Mouse (Mus musculus): ENCODE measurements around the gene Adsl. TPM values are rescaled to one million over a fixed set of nuclear protein-coding genes. Genes with fewer than 3 reads are reported as not detected.
"Not testable (repeated sequence)": the region's sequence is repeated elsewhere in the genome, so short reads cannot be mapped to it uniquely, and the experiment has no call there.

The Adsl gene
- polyA plus RNA-seq (2015; fragmentation: Nextera tagmentation; extraction: Ambion mirVana): 99.8 and 102 TPM in 2 replicates

DNA sequence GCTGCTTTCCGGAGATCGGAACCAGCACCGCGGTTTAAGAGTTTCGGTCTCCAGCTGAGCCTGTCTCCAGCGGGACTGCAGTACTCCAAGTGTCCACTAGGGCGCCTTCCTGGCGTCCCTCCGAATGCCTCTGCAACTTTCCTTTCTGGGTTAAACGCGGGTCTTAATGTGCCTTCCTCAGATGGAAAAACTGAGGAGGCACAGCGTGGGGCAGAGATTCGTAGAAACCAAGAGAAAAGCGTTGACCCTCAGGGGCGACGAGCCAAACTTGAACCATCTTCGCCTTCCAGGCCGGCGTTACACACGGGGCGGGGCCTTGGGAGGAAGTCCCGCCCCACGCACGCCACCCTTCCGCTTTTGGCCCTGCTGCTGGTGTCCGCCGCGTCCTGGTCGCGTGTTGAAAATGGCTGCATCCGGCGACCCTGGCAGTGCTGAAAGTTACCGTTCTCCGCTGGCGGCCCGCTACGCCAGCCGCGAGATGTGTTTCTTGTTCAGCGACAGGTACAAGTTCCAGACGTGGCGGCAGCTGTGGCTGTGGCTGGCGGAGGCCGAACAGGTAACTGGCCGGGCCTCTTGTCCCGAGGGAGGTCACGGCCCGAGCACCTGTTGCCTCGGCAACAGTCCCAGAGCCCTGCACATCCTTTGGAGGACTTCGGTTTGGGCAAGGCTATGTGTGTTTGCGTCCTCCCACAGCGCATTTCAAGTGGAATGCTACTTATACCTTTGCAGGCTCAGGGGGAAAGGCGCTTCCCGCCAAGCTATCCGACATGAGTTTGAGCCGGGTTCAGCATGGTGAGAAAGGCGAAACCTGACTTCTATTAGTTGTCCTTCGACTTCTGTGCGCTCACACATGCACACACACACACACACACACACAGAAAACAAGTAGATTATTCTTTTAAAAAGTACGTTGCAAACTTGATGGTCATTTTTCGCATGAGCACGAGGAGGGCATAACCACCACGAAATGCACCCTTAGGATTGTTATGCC is at the start of gene Adsl:
Adsl (plus strand) TSS at position 346 of the 991 bp plus-strand sequence.
- Histone ChIP-seq H3K4me3 (ENCODE audit: low read depth, low read length) (peak within 1 kb of the TSS; percentile 91), H3K9me3 (replicated peaks; ENCODE audit: control insufficient read depth, low read length, poor library complexity, severe bottlenecking) (no peaks in the 10 kb centered on the region), H3K27ac (ENCODE audit: low read length) (peak within 1 kb of the TSS; percentile 79), H3K4me2 (ENCODE audit: low read length) (peak within 1 kb of the TSS; percentile 63), H3K4me1 (ENCODE audit: control insufficient read depth, insufficient read depth, low read length) (peaks cover 9% of the 10 kb centered on the region), H3K9ac (ENCODE audit: low read depth, low read length) (peak within 1 kb of the TSS; percentile 78), H3K36me3 (ENCODE audit: control insufficient read depth, insufficient read depth, low read length) (peaks cover 5% of the 10 kb centered on the region), H3K27me3 (ENCODE audit: control insufficient read depth, insufficient read depth, low read depth, low read length) (no peaks in the 10 kb centered on the region)
- ATAC-seq: peak; percentile 96
- under 1% methylated on average over 63 of the region's 63 CpGs for WGBS

- ATAC-seq: no peak
- H3K27me3 ChIP-seq (ENCODE audit: control insufficient read depth, insufficient read depth, low read depth, low read length): no peaks in the 10 kb centered on the region
- H3K9ac ChIP-seq (ENCODE audit: low read depth, low read length): no peak overlapping the region
- H3K4me3 ChIP-seq (ENCODE audit: low read depth, low read length): no peak overlapping the region
- H3K36me3 ChIP-seq (ENCODE audit: control insufficient read depth, insufficient read depth, low read length): peaks cover 54% of the 10 kb centered on the region
- no peak overlapping the region for H3K4me2 ChIP-seq (ENCODE audit: low read length)
- no peaks in the 10 kb centered on the region for H3K9me3 ChIP-seq (replicated peaks; ENCODE audit: control insufficient read depth, low read length, poor library complexity, severe bottlenecking)
- WGBS: 92% methylated on average over 2 of the region's 2 CpGs
- no peak overlapping the region for H3K27ac ChIP-seq (ENCODE audit: low read length)
- no peaks in the 10 kb centered on the region for H3K4me1 ChIP-seq (ENCODE audit: control insufficient read depth, insufficient read depth, low read length)
Observed at GRCm38 (mm10) chr15:80899806-80900205, 48.5 kb upstream of the Adsl start.

DNA sequence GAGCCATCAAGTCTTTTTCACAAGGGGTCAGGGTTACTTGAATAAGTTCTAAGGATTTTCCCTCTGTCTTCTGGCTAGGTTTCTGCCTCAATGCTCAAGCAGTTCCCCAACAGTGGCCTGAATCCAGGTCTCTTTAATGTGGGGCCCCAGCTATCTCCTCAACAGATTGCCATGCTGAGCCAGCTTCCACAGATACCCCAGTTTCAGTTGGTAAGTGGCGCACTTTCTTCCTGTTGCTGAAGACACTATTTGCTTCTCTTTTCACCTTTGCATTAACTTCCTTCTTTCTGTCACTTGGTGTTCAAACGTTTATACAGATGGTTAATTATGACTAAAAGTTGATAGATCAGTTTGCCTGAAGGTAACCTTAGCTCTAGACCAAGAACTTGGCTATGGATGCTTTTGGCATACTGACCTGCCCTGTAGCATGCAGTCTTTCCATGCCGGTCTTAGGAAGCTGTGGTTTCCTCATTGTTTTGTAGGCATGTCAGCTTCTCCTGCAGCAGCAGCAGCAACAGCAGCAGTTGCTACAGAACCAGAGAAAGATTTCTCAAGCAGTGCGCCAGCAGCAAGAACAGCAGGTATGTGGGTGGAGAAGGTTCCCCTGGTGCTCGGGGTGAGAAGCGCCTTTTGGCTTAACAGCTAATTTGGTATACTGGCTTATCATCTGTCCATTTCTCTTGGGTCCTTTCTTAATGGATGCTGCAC is 46.3 kb upstream of the Adsl start:
- H3K9ac ChIP-seq (ENCODE audit: low read depth, low read length): no peak overlapping the region
- H3K9me3 ChIP-seq (replicated peaks; ENCODE audit: control insufficient read depth, low read length, poor library complexity, severe bottlenecking): no peaks in the 10 kb centered on the region
- peaks cover 45% of the 10 kb centered on the region for H3K36me3 ChIP-seq (ENCODE audit: control insufficient read depth, insufficient read depth, low read length)
- no peak overlapping the region for H3K4me2 ChIP-seq (ENCODE audit: low read length)
- no peaks in the 10 kb centered on the region for H3K27me3 ChIP-seq (ENCODE audit: control insufficient read depth, insufficient read depth, low read depth, low read length)
- WGBS: 94% methylated on average over 6 of the region's 6 CpGs
- no peaks in the 10 kb centered on the region for H3K4me1 ChIP-seq (ENCODE audit: control insufficient read depth, insufficient read depth, low read length)
- H3K4me3 ChIP-seq (ENCODE audit: low read depth, low read length): no peak overlapping the region
- no peak overlapping the region for H3K27ac ChIP-seq (ENCODE audit: low read length)
- no peak for ATAC-seq

DNA sequence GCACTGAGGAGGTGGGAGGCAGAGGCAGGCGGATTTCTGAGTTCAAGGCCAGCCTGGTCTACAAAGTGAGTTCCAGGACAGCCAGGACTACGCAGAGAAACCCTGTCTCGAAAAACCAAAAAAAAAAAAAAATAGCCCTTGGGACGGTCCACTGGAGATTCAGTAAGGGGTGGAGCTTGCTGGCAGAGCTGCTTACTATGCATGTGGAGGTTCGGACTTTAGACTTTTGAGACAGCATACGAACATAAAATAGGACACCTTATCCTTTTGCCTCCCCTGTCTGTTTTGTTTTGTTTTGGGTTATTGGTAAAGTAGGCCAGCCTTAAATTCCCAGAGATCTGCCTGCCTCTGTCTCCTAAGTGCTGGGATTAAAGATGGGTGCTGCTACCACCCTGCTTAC is 43.5 kb upstream of the Adsl start:
- H3K36me3 ChIP-seq (ENCODE audit: control insufficient read depth, insufficient read depth, low read length): peaks cover 35% of the 10 kb centered on the region
- ATAC-seq; H3K9me3 ChIP-seq (replicated peaks; ENCODE audit: control insufficient read depth, low read length, poor library complexity, severe bottlenecking); H3K4me1 ChIP-seq (ENCODE audit: control insufficient read depth, insufficient read depth, low read length); H3K27me3 ChIP-seq (ENCODE audit: control insufficient read depth, insufficient read depth, low read depth, low read length); H3K4me2 ChIP-seq (ENCODE audit: low read length); H3K9ac ChIP-seq (ENCODE audit: low read depth, low read length); H3K27ac ChIP-seq (ENCODE audit: low read length); H3K4me3 ChIP-seq (ENCODE audit: low read depth, low read length): not testable (repeated sequence)
- WGBS: 96% methylated on average over 6 of the region's 6 CpGs

DNA sequence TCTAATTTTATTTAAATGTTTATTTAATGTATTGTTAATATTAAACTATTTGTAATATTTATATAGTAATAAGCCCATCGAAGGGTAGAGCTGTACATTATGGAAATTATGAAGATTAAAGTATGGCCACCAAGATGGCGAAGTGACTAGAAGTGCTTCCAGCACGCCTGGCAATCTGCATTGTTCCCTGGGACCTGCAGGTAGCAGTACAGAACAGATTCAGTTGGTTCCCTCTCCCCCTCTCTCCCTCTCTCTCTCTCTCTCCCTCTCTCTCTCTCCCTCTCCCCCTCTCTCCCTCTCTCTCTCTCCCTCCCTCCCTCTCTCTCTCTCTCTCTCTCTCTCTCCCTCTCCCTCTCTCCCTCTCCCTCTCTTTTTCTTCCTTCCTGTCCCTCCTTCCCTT is 38.1 kb upstream of the Adsl start:
- no peak for ATAC-seq
- Histone ChIP-seq H3K4me1 (ENCODE audit: control insufficient read depth, insufficient read depth, low read length) (no peaks in the 10 kb centered on the region), H3K4me3 (ENCODE audit: low read depth, low read length) (no peak overlapping the region), H3K9ac (ENCODE audit: low read depth, low read length) (no peak overlapping the region), H3K36me3 (ENCODE audit: control insufficient read depth, insufficient read depth, low read length) (peaks cover 27% of the 10 kb centered on the region), H3K4me2 (ENCODE audit: low read length) (no peak overlapping the region), H3K27me3 (ENCODE audit: control insufficient read depth, insufficient read depth, low read depth, low read length) (no peaks in the 10 kb centered on the region), H3K27ac (ENCODE audit: low read length) (no peak overlapping the region), H3K9me3 (replicated peaks; ENCODE audit: control insufficient read depth, low read length, poor library complexity, severe bottlenecking) (no peaks in the 10 kb centered on the region)
- 92% methylated on average over 3 of the region's 3 CpGs for WGBS

GRCm38 (mm10) chr15:80910790-80911531 is 37.3 kb upstream of the Adsl start:
- Histone ChIP-seq H3K27me3 (ENCODE audit: control insufficient read depth, insufficient read depth, low read depth, low read length) (no peaks in the 10 kb centered on the region), H3K9me3 (replicated peaks; ENCODE audit: control insufficient read depth, low read length, poor library complexity, severe bottlenecking) (no peaks in the 10 kb centered on the region), H3K9ac (ENCODE audit: low read depth, low read length) (no peak overlapping the region), H3K4me3 (ENCODE audit: low read depth, low read length) (no peak overlapping the region), H3K27ac (ENCODE audit: low read length) (no peak overlapping the region), H3K4me2 (ENCODE audit: low read length) (no peak overlapping the region), H3K4me1 (ENCODE audit: control insufficient read depth, insufficient read depth, low read length) (no peaks in the 10 kb centered on the region), H3K36me3 (ENCODE audit: control insufficient read depth, insufficient read depth, low read length) (peaks cover 21% of the 10 kb centered on the region)
- no peak for ATAC-seq
- WGBS: 91% methylated on average over 4 of the region's 4 CpGs

GRCm38 (mm10) chr15:80912175-80912574 is 36.1 kb upstream of the Adsl start:
- Histone ChIP-seq H3K4me3 (ENCODE audit: low read depth, low read length) (no peak overlapping the region), H3K4me2 (ENCODE audit: low read length) (no peak overlapping the region), H3K27me3 (ENCODE audit: control insufficient read depth, insufficient read depth, low read depth, low read length) (no peaks in the 10 kb centered on the region), H3K9me3 (replicated peaks; ENCODE audit: control insufficient read depth, low read length, poor library complexity, severe bottlenecking) (no peaks in the 10 kb centered on the region), H3K4me1 (ENCODE audit: control insufficient read depth, insufficient read depth, low read length) (no peaks in the 10 kb centered on the region), H3K9ac (ENCODE audit: low read depth, low read length) (no peak overlapping the region), H3K27ac (ENCODE audit: low read length) (no peak overlapping the region), H3K36me3 (ENCODE audit: control insufficient read depth, insufficient read depth, low read length) (peaks cover 19% of the 10 kb centered on the region)
- WGBS: 88% methylated on average over 3 of the region's 3 CpGs
- ATAC-seq: no peak

GRCm38 (mm10) chr15:80913803-80914202 is 34.5 kb upstream of the Adsl start:
- 96% methylated on average over 1 of the region's 1 CpGs for WGBS

More at GRCm38 (mm10) chr15:80913803-80914202, 34.5 kb upstream of the Adsl start:
- Histone ChIP-seq H3K4me2 (ENCODE audit: low read length) (no peak overlapping the region), H3K4me1 (ENCODE audit: control insufficient read depth, insufficient read depth, low read length) (no peaks in the 10 kb centered on the region), H3K36me3 (ENCODE audit: control insufficient read depth, insufficient read depth, low read length) (peaks cover 29% of the 10 kb centered on the region), H3K27me3 (ENCODE audit: control insufficient read depth, insufficient read depth, low read depth, low read length) (no peaks in the 10 kb centered on the region), H3K9ac (ENCODE audit: low read depth, low read length) (no peak overlapping the region), H3K4me3 (ENCODE audit: low read depth, low read length) (no peak overlapping the region), H3K9me3 (replicated peaks; ENCODE audit: control insufficient read depth, low read length, poor library complexity, severe bottlenecking) (no peaks in the 10 kb centered on the region), H3K27ac (ENCODE audit: low read length) (no peak overlapping the region)
- ATAC-seq: no peak
